In the genomic region with DNA sequence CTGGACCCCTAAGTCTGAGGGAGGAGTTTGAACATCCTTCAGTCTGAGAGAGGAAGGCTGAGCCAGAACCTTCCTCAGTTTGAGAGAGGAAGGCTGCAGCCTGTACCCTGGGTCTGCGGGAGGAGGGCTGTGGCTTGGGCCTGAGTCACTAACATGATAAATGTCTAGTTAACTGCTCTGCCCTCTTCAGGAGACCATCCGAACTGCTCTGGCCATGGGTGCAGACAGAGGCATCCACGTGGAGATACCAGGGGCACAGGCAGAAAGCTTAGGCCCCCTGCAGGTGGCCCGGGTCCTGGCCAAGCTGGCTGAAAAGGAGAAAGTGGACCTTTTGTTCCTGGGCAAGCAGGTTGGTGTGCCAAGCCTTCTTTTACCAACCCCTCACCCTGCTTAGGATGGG, we compare ENCODE assay signal across 10 mouse cellular contexts. TPM values are rescaled to one million over a fixed set of nuclear protein-coding genes. Genes with fewer than 3 reads are reported as not detected.
DNase-seq lines count a peak whose midpoint lies in the region; ATAC-seq lines count a peak whose summit lies in the region.
"Had no signal": no experiment of that assay in that cellular context is flagged by ENCODE, and none has a peak within 500 bp of the region (broad histone marks: within the 10 kb centered on the region; RNA-seq: fewer than 3 reads in every experiment).

No protein-coding gene starts in this region.

- peaks cover 59% of the 10 kb centered on the region for H3K36me3 ChIP-seq in kidney, embryonic 16.5 days (ENCODE audit: insufficient read depth, low read length)
- peaks cover 18% of the 10 kb centered on the region for H3K36me3 ChIP-seq in midbrain, embryonic 16.5 days (ENCODE audit: control insufficient read depth, insufficient read depth, low read length)
- H3K36me3 ChIP-seq in limb, embryonic 10.5 days, result peaks cover 65% of the 10 kb centered on the region

- no peak overlapping the region for H3K9ac ChIP-seq in kidney, embryonic 16.5 days (replicated peaks; ENCODE audit: low read length)
- no peak overlapping the region for H3K9ac ChIP-seq in midbrain, embryonic 16.5 days (ENCODE audit: low read depth, low read length)
- H3K9ac ChIP-seq: heart, embryonic 15.5 days; liver, embryonic 15.5 days had no signal

- H3K4me2 ChIP-seq in kidney, embryonic 16.5 days (replicated peaks; ENCODE audit: low read depth, low read length), result no peak overlapping the region
- H3K4me2 ChIP-seq in midbrain, embryonic 16.5 days (ENCODE audit: low read length), result no peak overlapping the region
- H3K4me2 ChIP-seq: heart, embryonic 15.5 days; liver, embryonic 15.5 days had no signal

- no peak for ATAC-seq in kidney, embryonic 16.5 days (ENCODE audit: low FRiP score, low TSS enrichment)
- peak; percentile 60 for ATAC-seq in CD4-positive, CD25-positive, alpha-beta regulatory T cell, adult 4 months
- no peak for ATAC-seq in midbrain, embryonic 16.5 days

- DNase-seq in kidney, adult 9 months, result peak; percentile 50
- peak; percentile 69 for DNase-seq in adrenal gland, postnatal 14 days
- DNase-seq in lung, postnatal 36 days, result peak; percentile 42
- no peak for DNase-seq in cerebellum, adult 11 months
- no peak for DNase-seq in limb, embryonic 10.5 days (ENCODE audit: low spot score)

- no peaks in the 10 kb centered on the region for H3K9me3 ChIP-seq in kidney, embryonic 16.5 days (ENCODE audit: low read length)
- H3K9me3 ChIP-seq in midbrain, embryonic 16.5 days (replicated peaks; ENCODE audit: control insufficient read depth, low read length, poor library complexity, severe bottlenecking), result no peaks in the 10 kb centered on the region
- H3K9me3 ChIP-seq in limb, embryonic 10.5 days (replicated peaks), result no peaks in the 10 kb centered on the region
- H3K9me3 ChIP-seq: heart, embryonic 15.5 days; liver, embryonic 15.5 days had no signal

- no peak overlapping the region for H3K4me3 ChIP-seq in kidney, embryonic 16.5 days (ENCODE audit: low read length)
- no peak overlapping the region for H3K4me3 ChIP-seq in midbrain, embryonic 16.5 days (ENCODE audit: low read depth, low read length)
- H3K4me3 ChIP-seq in limb, embryonic 10.5 days, result no peak overlapping the region
- H3K4me3 ChIP-seq: heart, embryonic 15.5 days; liver, embryonic 15.5 days had no signal

- H3K4me1 ChIP-seq in kidney, embryonic 16.5 days (ENCODE audit: insufficient read depth, low read length), result no peaks in the 10 kb centered on the region
- H3K4me1 ChIP-seq in midbrain, embryonic 16.5 days (ENCODE audit: control insufficient read depth, insufficient read depth, low read length), result no peaks in the 10 kb centered on the region
- H3K4me1 ChIP-seq in limb, embryonic 10.5 days, result no peaks in the 10 kb centered on the region

- 52% methylated on average over 4 of the region's 4 CpGs for WGBS in kidney, embryonic 16.5 days
- 54% methylated on average over 4 of the region's 4 CpGs for WGBS in midbrain, embryonic 16.5 days
- 38% methylated on average over 4 of the region's 4 CpGs for WGBS in limb, embryonic 10.5 days

- no peak overlapping the region for H3K27ac ChIP-seq in kidney, embryonic 16.5 days (ENCODE audit: low read length)
- H3K27ac ChIP-seq in midbrain, embryonic 16.5 days (ENCODE audit: low read length), result no peak overlapping the region
- H3K27ac ChIP-seq in limb, embryonic 10.5 days, result no peak overlapping the region
- H3K27ac ChIP-seq: heart, embryonic 15.5 days; liver, embryonic 15.5 days had no signal

- H3K27me3 ChIP-seq in kidney, embryonic 16.5 days (ENCODE audit: insufficient read depth, low read length), result no peaks in the 10 kb centered on the region
- no peaks in the 10 kb centered on the region for H3K27me3 ChIP-seq in midbrain, embryonic 16.5 days (ENCODE audit: control insufficient read depth, insufficient read depth, low read depth, low read length)
- no peaks in the 10 kb centered on the region for H3K27me3 ChIP-seq in limb, embryonic 10.5 days (ENCODE audit: low read depth, poor library complexity, severe bottlenecking)
- H3K27me3 ChIP-seq: heart, embryonic 15.5 days; liver, embryonic 15.5 days had no signal

RNA-seq across cellular contexts. Expression of a gene that starts 8.7 kb away (rescaled TPM):
- polyA plus RNA-seq in kidney, embryonic 16.5 days (2015; fragmentation: Nextera tagmentation; extraction: Ambion mirVana), result 1.2 TPM in 1 of 2 replicates, not detected in the other
- polyA plus RNA-seq in CD4-positive, CD25-positive, alpha-beta regulatory T cell, adult 4 months (2017; shearing (Covaris generic)), result not detected
- total RNA-seq in adrenal gland, postnatal 14 days (2021), result 0.82 TPM in 1 of 2 replicates, not detected in the other
- 0.36 and 1.2 TPM in 2 replicates for polyA plus RNA-seq in midbrain, embryonic 16.5 days (2015; fragmentation: Nextera tagmentation; extraction: Ambion mirVana)
- polyA plus RNA-seq in limb, embryonic 10.5 days (2016; fragmentation: Nextera tagmentation; extraction: Ambion mirVana), result 0.78 TPM in 1 of 2 replicates, not detected in the other
- polyA plus RNA-seq: liver, embryonic 15.5 days had no signal

RNA-seq across cellular contexts. Expression of a gene that starts 8.7 kb away (rescaled TPM):
- polyA plus RNA-seq in kidney, embryonic 16.5 days (2015; fragmentation: Nextera tagmentation; extraction: Ambion mirVana), result 383 and 436 TPM in 2 replicates
- polyA plus RNA-seq in CD4-positive, CD25-positive, alpha-beta regulatory T cell, adult 4 months (2017; shearing (Covaris generic)), result 100 to 1,000 TPM; 177 to 184 TPM
- total RNA-seq in adrenal gland, postnatal 14 days (2021), result 1,201 and 1,373 TPM in 2 replicates
- polyA plus RNA-seq in midbrain, embryonic 16.5 days (2015; fragmentation: Nextera tagmentation; extraction: Ambion mirVana), result 96.3 and 105 TPM in 2 replicates
- 240 and 248 TPM in 2 replicates for polyA plus RNA-seq in limb, embryonic 10.5 days (2016; fragmentation: Nextera tagmentation; extraction: Ambion mirVana)

RNA-seq across cellular contexts. Expression of a gene that starts 10.3 kb away (rescaled TPM):
- 4.6 and 5.5 TPM in 2 replicates for polyA plus RNA-seq in kidney, embryonic 16.5 days (2015; fragmentation: Nextera tagmentation; extraction: Ambion mirVana)
- polyA plus RNA-seq in CD4-positive, CD25-positive, alpha-beta regulatory T cell, adult 4 months (2017; shearing (Covaris generic)), result 1 to 10 TPM; 1.7 to 3.2 TPM
- total RNA-seq in adrenal gland, postnatal 14 days (2021), result 2.3 and 3.2 TPM in 2 replicates
- 15.5 and 15.7 TPM in 2 replicates for polyA plus RNA-seq in midbrain, embryonic 16.5 days (2015; fragmentation: Nextera tagmentation; extraction: Ambion mirVana)
- 1.2 and 1.3 TPM in 2 replicates for polyA plus RNA-seq in limb, embryonic 10.5 days (2016; fragmentation: Nextera tagmentation; extraction: Ambion mirVana)

RNA-seq across cellular contexts. Expression of a gene that starts 12.0 kb away (rescaled TPM):
- polyA plus RNA-seq in kidney, embryonic 16.5 days (2015; fragmentation: Nextera tagmentation; extraction: Ambion mirVana), result not detected in 2 replicates
- polyA plus RNA-seq in CD4-positive, CD25-positive, alpha-beta regulatory T cell, adult 4 months (2017; shearing (Covaris generic)), result not detected
- total RNA-seq in adrenal gland, postnatal 14 days (2021), result not detected in 2 replicates
- not detected in 2 replicates for polyA plus RNA-seq in midbrain, embryonic 16.5 days (2015; fragmentation: Nextera tagmentation; extraction: Ambion mirVana)
- polyA plus RNA-seq in limb, embryonic 10.5 days (2016; fragmentation: Nextera tagmentation; extraction: Ambion mirVana), result not detected in 2 replicates
- polyA plus RNA-seq: heart, embryonic 15.5 days; liver, embryonic 15.5 days had no signal

RNA-seq across cellular contexts. Expression of a gene that starts 15.7 kb away (rescaled TPM):
- polyA plus RNA-seq in kidney, embryonic 16.5 days (2015; fragmentation: Nextera tagmentation; extraction: Ambion mirVana), result 0.92 TPM in 1 of 2 replicates, not detected in the other
- 100 to 1,000 TPM; 106 to 121 TPM for polyA plus RNA-seq in CD4-positive, CD25-positive, alpha-beta regulatory T cell, adult 4 months (2017; shearing (Covaris generic))
- total RNA-seq in adrenal gland, postnatal 14 days (2021), result 3.9 TPM in 1 of 2 replicates, not detected in the other
- polyA plus RNA-seq in midbrain, embryonic 16.5 days (2015; fragmentation: Nextera tagmentation; extraction: Ambion mirVana), result not detected in 2 replicates
- 0.28 TPM in 1 of 2 replicates, not detected in the other for polyA plus RNA-seq in limb, embryonic 10.5 days (2016; fragmentation: Nextera tagmentation; extraction: Ambion mirVana)

Comparison
In these comparisons a context has a peak if more than half of its experiments do, and no peak if none do; other contexts are left out.
1. DNase-seq: peak in kidney, adult 9 months (single experiment), adrenal gland, postnatal 14 days (single experiment) and lung, postnatal 36 days (single experiment); none in cerebellum, adult 11 months (single experiment) and limb, embryonic 10.5 days (single experiment).